Mouse (Mus musculus) naive thymus-derived CD4-positive, alpha-beta T cell, adult 2 months (primary cell): ENCODE results near the gene Nlrp3.

Source experiments
- DNase-seq: peaks from one replicate; pipeline ENCODE4 v3.0.0-alpha.2; 2011; ENCODE audit warnings: low read depth

Gene Nlrp3

GRCm38 (mm10) chr11:59541324-59541723, at the start of gene Nlrp3:
Nlrp3 (plus strand) TSS chr11:59541568.
- DNase-seq = no peak

GRCm38 (mm10) chr11:59496672-59497310, 44.6 kb upstream of the Nlrp3 start:
- no peak for DNase-seq

GRCm38 (mm10) chr11:59497747-59498146, 43.6 kb upstream of the Nlrp3 start:
- DNase-seq = no peak

DNA sequence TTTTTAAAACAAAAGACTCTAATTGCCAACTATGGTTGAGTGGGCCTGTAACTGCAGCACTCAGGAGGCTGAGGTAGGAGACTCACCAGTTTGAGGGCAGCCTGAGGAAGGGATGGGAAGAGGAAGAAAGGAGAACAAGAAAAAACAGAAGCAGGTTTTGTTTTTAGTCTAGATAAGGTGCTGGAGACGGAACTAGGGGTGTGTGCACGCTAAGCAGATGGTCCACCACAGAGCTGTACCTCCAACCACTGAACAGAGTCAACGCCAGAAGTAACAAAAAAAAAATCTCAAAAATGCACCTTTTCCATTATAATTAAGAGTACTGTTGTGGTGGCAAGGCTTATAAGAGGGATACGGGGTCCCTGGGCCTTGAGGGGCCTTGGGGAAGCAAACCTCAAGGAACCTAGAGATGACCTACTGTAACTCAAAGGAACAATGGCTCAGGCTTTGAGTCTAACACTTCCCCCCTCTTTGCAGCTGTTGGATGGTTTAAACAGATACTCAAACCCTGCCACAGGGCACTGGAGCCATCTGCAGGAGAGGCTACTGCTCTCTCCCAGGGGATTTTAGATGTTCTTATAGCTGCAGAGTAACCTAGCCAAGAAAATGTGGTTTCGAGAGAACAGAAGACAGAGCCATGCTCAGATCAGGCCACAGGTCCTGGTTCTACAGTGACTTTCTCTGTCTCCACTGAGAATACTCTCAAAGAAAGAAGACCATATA, 39.2 kb upstream of the Nlrp3 start:
- no peak for DNase-seq

- peak; percentile 70 for DNase-seq
These were observed 36.0 kb upstream of the Nlrp3 start for GRCm38 (mm10) chr11:59505351-59505838.

DNA sequence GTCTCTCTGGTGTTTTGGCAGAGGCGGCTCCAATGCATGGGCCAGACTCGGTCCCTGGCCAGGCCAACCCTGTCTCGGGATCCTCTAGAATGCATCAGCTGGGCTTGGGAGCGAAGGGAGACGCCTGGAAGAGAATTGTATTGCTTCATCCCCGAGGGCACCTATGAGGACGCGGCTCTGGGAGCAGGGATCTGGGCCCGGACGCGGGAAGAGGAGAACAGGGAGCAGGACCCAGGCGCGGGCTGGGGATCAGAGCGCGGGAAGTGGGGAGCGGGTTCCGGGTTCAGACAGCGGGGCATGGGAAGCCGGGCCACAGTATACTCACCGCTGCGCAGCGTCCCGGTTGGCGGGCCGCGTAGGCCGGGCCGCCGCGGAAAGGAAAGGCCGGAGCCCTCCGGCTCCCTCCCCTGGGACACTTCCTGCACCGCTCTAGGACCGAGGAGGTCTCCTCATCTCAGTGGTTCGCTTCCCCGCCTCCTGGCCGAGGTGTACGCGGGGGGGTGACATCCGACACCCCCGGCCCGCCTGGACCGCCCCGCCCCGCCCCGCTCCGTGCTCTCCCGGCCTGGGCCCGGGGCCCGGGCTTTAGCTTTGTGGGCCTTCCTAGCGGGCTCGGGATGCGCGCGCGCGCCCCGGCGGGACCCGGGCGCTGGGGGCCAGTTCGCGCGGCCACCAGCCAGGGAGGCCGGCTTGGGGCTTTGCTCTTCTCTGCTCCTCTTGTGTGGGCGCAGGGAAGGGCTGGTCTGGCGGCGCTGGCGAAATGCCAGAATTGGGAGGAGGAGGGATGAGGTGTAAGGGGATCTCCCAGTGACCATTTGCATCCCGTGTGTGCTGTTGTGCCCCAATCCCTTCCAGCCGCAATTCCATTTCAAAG, 35.3 kb upstream of the Nlrp3 start:
- peak; percentile 81 for DNase-seq

GRCm38 (mm10) chr11:59506713-59507074, 34.7 kb upstream of the Nlrp3 start:
- DNase-seq = no peak

GRCm38 (mm10) chr11:59511558-59511957, 29.8 kb upstream of the Nlrp3 start:
- no peak for DNase-seq

- no peak for DNase-seq
These were observed 28.6 kb upstream of the Nlrp3 start for GRCm38 (mm10) chr11:59512733-59513132.

DNA sequence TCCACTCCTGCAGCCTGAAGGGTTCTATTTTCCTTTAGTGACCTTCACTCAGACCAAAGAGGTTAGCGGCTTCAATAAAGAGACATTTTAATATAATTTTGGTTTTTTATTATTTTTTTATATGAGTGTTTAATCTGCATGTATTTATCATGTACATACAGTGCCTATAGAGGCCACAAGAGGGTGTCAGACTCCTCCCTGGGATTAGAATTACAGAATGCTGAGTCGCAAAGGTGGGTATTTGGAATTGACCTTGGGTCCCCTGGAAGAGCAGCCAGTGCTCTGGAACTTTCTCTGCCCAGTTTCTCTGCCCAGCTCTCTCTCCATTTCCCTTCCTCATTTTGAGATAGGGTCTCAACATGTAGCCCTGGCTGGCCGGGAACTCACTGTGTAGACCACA, 27.8 kb upstream of the Nlrp3 start:
- no peak for DNase-seq

GRCm38 (mm10) chr11:59514381-59514780, 27.0 kb upstream of the Nlrp3 start:
- DNase-seq = no peak

- DNase-seq = no peak
These were observed 26.6 kb upstream of the Nlrp3 start for GRCm38 (mm10) chr11:59514789-59515188.

DNA sequence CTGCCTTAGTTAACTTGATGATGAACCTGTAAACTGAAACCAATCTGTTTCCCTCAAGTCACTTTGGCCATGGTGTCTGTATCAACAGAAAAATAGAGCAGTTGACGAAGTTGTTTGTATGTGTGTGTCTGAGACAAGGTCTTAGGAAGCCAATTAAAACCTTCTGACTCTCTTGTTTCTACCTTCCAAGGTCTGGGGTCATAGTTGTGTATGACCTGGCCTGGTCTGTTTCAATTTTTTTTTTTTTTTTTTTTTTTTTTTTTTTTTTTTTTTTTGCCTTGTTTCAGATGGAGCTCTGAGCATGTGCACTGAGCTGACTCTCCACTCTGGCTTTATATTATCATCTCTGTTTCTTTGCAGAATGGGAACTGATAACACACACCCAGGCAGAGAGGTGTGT, 23.9 kb upstream of the Nlrp3 start:
- DNase-seq = no peak

DNA sequence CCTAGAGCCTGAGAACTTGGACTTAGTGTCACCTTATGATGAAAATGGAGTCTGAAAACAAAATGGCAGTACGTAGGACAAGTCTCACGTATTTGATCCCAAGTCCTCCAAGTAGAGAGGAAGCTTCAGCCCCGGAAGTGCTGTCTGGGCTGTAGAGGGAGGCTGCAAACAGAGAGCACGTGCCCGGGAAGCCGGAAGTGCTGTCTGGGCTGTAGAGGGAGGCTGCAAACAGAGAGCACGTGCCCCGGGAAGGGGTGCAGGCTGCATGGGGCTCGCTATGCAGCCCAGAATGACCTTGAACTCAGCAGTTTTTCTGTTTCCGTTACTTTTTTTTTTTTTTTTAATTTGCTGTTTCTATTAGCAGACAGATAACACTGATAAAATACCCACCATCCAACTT, 23.1 kb upstream of the Nlrp3 start:
- DNase-seq = peak; percentile 27

- no peak for DNase-seq
These were observed 21.4 kb upstream of the Nlrp3 start for GRCm38 (mm10) chr11:59519741-59520495.

GRCm38 (mm10) chr11:59524150-59524549, 17.2 kb upstream of the Nlrp3 start:
- DNase-seq = no peak

DNA sequence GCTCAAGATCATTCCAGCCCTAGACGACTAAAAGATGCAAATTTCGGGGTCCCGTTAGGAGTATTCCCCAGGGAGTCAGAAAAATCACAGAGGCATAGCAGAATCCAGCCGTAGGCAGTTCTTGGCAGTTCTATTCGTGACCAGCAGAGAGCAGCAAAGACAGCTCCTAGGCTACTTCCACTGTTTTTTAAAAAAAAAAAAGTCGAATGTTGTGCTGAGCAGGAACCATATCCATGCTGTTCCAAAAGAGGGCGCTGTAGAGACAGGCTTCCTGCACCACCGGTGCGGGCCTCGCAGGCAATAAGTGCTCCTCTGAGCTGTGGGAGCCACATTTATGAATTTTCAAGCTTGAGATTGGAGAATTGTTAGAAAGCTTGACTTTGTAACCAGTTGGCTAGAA, 16.1 kb upstream of the Nlrp3 start:
- DNase-seq = peak; percentile 84

DNA sequence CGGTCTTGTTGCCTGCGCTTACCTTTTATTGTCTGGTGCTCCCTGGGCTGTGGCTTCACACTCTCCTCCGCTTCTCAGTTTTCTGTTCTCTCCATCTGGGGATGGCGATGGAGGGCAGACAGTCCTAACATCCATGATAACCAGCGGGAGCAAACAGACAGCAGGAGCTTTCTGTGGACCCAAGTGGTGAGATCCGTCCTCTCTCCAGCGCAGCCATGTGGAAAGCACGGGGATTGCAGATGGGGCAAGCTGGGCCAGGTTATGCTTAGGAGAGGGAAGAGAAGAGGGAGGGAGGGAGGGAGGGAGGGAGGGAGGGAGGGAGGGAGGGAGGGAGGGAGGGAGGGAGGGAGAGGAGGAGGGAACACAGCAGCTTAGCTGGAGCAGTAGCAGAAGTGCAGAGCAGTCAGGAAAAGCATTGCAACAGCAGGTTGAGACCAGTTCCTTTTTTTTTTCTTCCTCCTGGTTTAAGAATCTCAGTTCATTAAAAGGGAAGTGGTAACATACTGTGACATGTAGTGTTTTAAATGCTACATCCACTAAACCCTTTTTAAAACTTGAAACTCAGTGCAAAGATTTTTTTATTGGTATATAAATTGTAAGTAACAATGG, 14.8 kb upstream of the Nlrp3 start, which contains the start of gene Zkscan17:
Gene Zkscan17, minus strand, starts transcription at position 280 of the 609 bp plus-strand sequence.
- no peak for DNase-seq

- no peak for DNase-seq
These were observed 11.1 kb upstream of the Nlrp3 start for GRCm38 (mm10) chr11:59530221-59530620.

DNA sequence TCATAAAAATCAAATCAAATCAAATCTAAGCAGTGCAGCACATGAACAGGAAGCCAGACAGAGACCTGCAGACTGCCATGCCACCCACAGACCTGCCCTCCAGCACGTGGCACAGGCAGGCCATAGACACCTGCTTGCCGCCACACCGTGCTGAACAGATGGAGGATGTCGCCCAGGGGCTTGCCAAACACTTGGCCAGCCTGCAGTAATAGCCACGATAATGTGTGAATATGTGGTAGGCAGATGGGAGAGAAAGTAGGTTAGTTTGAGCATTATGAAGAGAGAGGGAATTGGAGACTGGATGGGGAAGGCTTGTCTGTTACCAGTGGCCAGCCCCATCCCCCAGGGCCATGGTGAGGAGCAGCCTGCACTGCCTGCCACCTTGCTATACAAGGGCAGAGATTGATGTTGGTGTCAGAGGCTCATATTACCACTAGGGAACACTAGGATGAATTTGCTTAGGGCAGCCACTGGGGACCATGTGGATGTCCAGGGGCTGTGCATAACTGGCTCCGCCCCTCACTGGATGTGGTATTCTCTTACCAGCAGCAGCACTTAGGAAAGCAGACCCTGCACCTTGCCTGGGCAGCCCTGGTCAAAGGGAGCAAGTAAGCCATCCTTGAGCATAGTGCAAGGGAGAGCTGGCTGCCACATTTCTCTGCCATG, 10.4 kb upstream of the Nlrp3 start:
- no peak for DNase-seq

DNA sequence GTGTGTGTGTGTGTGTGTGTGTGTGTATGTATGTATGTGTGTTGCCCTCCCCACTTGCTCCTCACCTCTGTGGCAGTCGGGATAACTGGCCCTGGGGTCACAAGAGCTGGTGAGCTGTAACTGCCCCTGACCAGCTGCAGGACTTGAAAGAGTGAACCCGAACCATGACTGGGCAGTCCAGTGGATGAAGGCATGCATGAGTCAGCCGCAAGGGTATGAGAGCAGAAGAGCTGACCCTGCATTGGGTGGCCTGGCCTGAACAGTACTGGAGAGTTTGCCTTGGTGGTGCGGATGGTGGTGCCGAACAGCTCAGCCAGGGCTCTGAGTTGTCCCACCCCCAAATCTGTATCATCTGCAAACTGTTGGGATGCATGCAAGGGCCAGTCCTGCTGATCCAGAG, 9.8 kb upstream of the Nlrp3 start:
- no peak for DNase-seq
